Mouse (Mus musculus) midbrain, postnatal 0 days (tissue): ENCODE data around the gene Slc24a5. TPM values are rescaled to one million over a fixed set of nuclear protein-coding genes. Genes with fewer than 3 reads are reported as not detected.
A peak's percentile ranks its signal among the peaks of the same experiment; 100 is the strongest.

Experiments used
- ATAC-seq: fragments of 200-750 bp; cut with Nextera tagmentation; 2 replicates; pipeline ENCODE4 v1.8.0; 2017; ENCODE audit warnings: moderate number of reproducible peaks, mild to moderate bottlenecking, moderate TSS enrichment, moderate library complexity; ENCODE audit not compliant: low FRiP score
- DNase-seq: peaks from one replicate; pipeline ENCODE4 v3.0.0-alpha.2; 2015; ENCODE audit warnings: low spot score
- H3K27ac ChIP-seq: fragments of 300-500 bp; sonication (generic); 2 replicates; pipeline ENCODE4 v1.5.1; 2014; ENCODE audit warnings: low read depth, mild to moderate bottlenecking, low read length, mixed read lengths
- H3K27me3 ChIP-seq: fragments of 300-500 bp; sonication (generic); 2 replicates; pipeline ENCODE4 v1.6.1; 2014; ENCODE audit warnings: low read length, control low read depth, mixed read lengths; ENCODE audit not compliant: insufficient read depth
- H3K36me3 ChIP-seq: fragments of 300-500 bp; sonication (generic); 2 replicates; pipeline ENCODE4 v1.6.1; 2014; ENCODE audit warnings: low read length, control low read depth, mixed read lengths; ENCODE audit not compliant: insufficient read depth
- H3K4me1 ChIP-seq: fragments of 300-500 bp; sonication (generic); 2 replicates; pipeline ENCODE4 v1.6.1; 2014; ENCODE audit warnings: mild to moderate bottlenecking, control low read depth, antibody characterized with exemption, low read length, mixed read lengths; ENCODE audit not compliant: insufficient read depth
- H3K4me2 ChIP-seq: fragments of 300-500 bp; sonication (generic); 2 replicates; pipeline ENCODE4 v1.6.1; 2014; ENCODE audit warnings: low read depth, mild to moderate bottlenecking, low read length, mixed read lengths; ENCODE audit not compliant: poor library complexity, severe bottlenecking
- H3K4me3 ChIP-seq: fragments of 300-500 bp; sonication (generic); 2 replicates; pipeline ENCODE4 v1.5.1; 2014; ENCODE audit warnings: low read depth, mild to moderate bottlenecking, low read length, moderate library complexity
- H3K9ac ChIP-seq: fragments of 300-500 bp; sonication (generic); replicated peaks from 2 replicates; pipeline ENCODE4 v1.6.1; 2014; ENCODE audit warnings: mild to moderate bottlenecking, low read length, moderate library complexity, mixed read lengths; ENCODE audit not compliant: poor library complexity, severe bottlenecking
- H3K9me3 ChIP-seq: fragments of 300-500 bp; sonication (generic); 2 replicates; pipeline ENCODE4 v1.6.1; 2016; ENCODE audit warnings: low read length, control low read depth
- CTCF ChIP-seq: IDR thresholded peaks from 2 replicates; pipeline ENCODE4 v1.5.1; 2016; ENCODE audit warnings: antibody characterized with exemption, mild to moderate bottlenecking
- WGBS: fragments of 180-500 bp; shearing (Covaris S2); extraction: QIAGEN DNeasy Blood & Tissue Kit; methylation state at CpG from one replicate; pipeline ENCODE4 v1.1.7; 2014; 5-methylcytosine and 5-hydroxymethylcytosine counted together
- polyA plus RNA-seq: library from polyadenylated mRNA; unstranded; fragments of >200 nt; fragmentation: Nextera tagmentation; extraction: Ambion mirVana; gene quantifications from 2 replicates; pipeline ENCODE4 v1.2.1, GENCODE M21; 2015
- total RNA-seq: library from RNA; depleted of rRNA; stranded (reverse); fragments of >200 nt; gene quantifications from 2 replicates; pipeline ENCODE4 v1.2.3, GENCODE M21; 2014

Gene Slc24a5
- total and polyA plus RNA-seq, 2 experiments from 2014 or later = 1.4 to 5.0 TPM

- no peaks in the 10 kb centered on the region for H3K27me3 ChIP-seq
- H3K27ac ChIP-seq = peak overlapping the region; percentile 63; the same call in 1 of the 2 replicates
- 0 out of 2 replicates have a peak, but pooled peaks cover 3% of the 10 kb centered on the region for H3K4me1 ChIP-seq
- ATAC-seq (peak; percentile 64), DNase-seq (peak; percentile 73)
- no peak for TF ChIP-seq CTCF
- H3K9ac ChIP-seq = no peak overlapping the region
- H3K4me2 ChIP-seq = no peak overlapping the region
- no peaks in the 10 kb centered on the region for H3K36me3 ChIP-seq
- no peak overlapping the region for H3K4me3 ChIP-seq
- no peaks in the 10 kb centered on the region for H3K9me3 ChIP-seq
- WGBS = 63% methylated on average over 17 of the region's 17 CpGs
Observed at GRCm38 (mm10) chr2:125032258-125032973, 35.5 kb upstream of the Slc24a5 start.

DNA sequence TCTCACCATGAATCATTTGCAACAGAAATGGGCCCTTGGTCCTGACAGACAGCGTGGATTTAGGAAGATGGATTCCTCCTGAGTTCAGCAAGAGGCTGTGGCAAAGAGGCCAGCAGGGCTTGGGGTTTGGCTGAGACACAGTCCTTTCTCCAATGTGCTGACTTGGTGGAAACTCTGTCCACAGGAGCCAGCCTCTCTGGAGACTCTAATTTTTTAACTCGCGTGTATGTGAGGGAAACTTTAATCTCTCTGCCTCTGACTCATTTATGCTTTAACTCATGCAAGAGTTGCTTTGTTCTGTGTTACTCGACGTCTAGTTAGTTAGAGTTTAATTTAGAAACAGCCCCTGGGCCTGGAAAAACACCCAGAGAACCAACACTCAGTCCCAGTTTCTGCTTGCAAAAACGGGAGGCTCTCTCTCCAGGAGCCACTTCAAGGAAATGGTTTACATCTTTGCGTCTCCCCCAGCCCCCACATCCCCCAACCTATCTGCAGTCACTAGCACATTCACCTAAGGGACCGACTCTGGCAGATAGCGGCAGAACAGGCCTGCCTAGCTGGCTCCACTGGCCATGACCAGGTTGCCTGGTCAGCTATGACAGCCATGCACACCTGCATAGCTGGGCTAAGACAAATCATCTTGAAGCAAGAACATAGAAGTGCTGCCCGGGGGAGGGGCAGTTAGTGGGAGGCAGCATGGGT is 34.7 kb upstream of the Slc24a5 start:
- no peak for DNase-seq
- H3K9me3 ChIP-seq = no peaks in the 10 kb centered on the region
- no peaks in the 10 kb centered on the region for H3K36me3 ChIP-seq
- no peak overlapping the region for H3K9ac ChIP-seq
- no peak overlapping the region for H3K4me2 ChIP-seq
- H3K27me3 ChIP-seq = no peaks in the 10 kb centered on the region
- 63% methylated on average over 10 of the region's 10 CpGs for WGBS
- no peak overlapping the region for H3K4me3 ChIP-seq
- no peak for TF ChIP-seq CTCF
- no peak overlapping the region for H3K27ac ChIP-seq
- no peak for ATAC-seq
- 0 out of 2 replicates have a peak, but pooled peaks cover 3% of the 10 kb centered on the region for H3K4me1 ChIP-seq

DNA sequence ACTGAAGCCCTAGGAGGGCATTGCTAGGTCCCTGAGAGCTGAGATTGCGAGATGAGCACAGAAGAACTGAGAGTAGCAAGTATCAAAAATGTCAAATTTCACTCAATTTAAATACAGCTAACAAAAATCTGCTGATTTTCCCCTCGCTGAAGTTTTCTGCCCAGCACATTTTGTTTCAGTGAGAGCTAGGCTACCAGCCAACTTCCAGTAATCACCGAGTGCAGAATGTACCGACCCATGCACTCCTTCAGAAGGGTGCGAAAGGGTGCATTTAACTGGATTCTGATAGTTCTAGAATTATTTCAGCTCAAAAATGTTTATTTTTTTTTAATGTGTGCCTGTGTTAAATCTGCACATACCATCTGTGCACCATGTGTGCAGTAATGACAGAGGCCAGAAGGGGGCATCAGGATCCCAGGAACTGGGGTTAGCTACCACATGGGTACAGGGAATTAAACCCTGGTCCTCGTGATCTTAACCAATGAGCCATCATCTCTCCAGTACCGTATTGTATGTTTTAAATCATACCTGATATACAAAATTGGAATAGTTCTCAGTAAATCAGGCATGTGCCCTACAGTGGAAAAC is 12.5 kb upstream of the Slc24a5 start:
- Histone ChIP-seq H3K9me3 (no peaks in the 10 kb centered on the region), H3K27me3 (no peaks in the 10 kb centered on the region), H3K27ac (no peak overlapping the region), H3K4me2 (no peak overlapping the region), H3K4me3 (no peak overlapping the region), H3K36me3 (no peaks in the 10 kb centered on the region), H3K9ac (no peak overlapping the region), H3K4me1 (no peaks in the 10 kb centered on the region)
- 91% methylated on average over 7 of the region's 7 CpGs for WGBS
- DNase-seq (no peak), ATAC-seq (no peak)
- TF ChIP-seq CTCF = peak; percentile 33

DNA sequence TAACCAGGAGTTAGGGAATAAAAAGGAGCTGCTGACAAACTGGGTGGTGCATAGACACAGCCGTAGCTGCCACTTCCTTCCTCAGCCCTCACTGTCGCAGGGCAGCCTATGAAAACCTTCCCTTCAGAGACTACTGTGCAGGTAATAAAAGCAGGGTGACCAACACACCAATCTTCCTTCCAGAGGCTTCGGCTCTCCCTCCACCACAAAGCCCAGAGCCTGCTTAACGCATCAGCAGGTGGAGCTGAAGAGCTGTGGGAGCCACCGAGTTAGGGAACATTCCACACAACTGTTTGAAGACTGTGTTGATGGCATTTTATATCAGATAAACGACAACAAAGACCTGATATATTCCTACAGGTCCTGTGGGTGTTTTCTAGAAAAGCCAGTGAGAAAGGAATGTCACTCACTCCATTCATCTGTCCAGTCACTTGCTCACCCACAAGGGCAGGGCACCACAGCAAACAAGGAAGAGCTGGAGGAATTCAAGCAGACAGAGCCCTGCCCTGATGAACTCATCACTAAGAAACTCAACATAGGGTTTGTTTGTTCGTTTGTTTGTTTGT is 10.6 kb upstream of the Slc24a5 start:
- peak; percentile 57 for DNase-seq
- H3K9me3 ChIP-seq = no peaks in the 10 kb centered on the region
- H3K9ac ChIP-seq = no peak overlapping the region
- H3K36me3 ChIP-seq = no peaks in the 10 kb centered on the region
- H3K4me3 ChIP-seq = no peak overlapping the region
- no peak overlapping the region for H3K4me2 ChIP-seq
- no peaks in the 10 kb centered on the region for H3K27me3 ChIP-seq
- no peaks in the 10 kb centered on the region for H3K4me1 ChIP-seq
- H3K27ac ChIP-seq = no peak overlapping the region
- TF ChIP-seq CTCF = peak; percentile 78
- WGBS = 36% methylated on average over 7 of the region's 7 CpGs
- ATAC-seq = no peak

GRCm38 (mm10) chr2:125061451-125061850 is 6.5 kb upstream of the Slc24a5 start:
- Histone ChIP-seq H3K27ac (no peak overlapping the region), H3K9me3 (no peaks in the 10 kb centered on the region), H3K4me1 (no peaks in the 10 kb centered on the region), H3K27me3 (no peaks in the 10 kb centered on the region), H3K36me3 (no peaks in the 10 kb centered on the region), H3K9ac (no peak overlapping the region), H3K4me2 (no peak overlapping the region), H3K4me3 (no peak overlapping the region)
- 88% methylated on average over 7 of the region's 7 CpGs for WGBS
- no peak for TF ChIP-seq CTCF
- ATAC-seq = no peak
- DNase-seq = no peak

- H3K36me3 ChIP-seq = no peaks in the 10 kb centered on the region
- no peaks in the 10 kb centered on the region for H3K9me3 ChIP-seq
- no peaks in the 10 kb centered on the region for H3K27me3 ChIP-seq
- DNase-seq = no peak
- TF ChIP-seq CTCF = no peak
- 38% methylated on average over 4 of the region's 4 CpGs for WGBS
- no peak overlapping the region for H3K4me2 ChIP-seq
- H3K4me1 ChIP-seq = no peaks in the 10 kb centered on the region
- H3K4me3 ChIP-seq = no peak overlapping the region
- H3K27ac ChIP-seq = no peak overlapping the region
- no peak for ATAC-seq
- H3K9ac ChIP-seq = no peak overlapping the region
Observed at GRCm38 (mm10) chr2:125062944-125063343, 5.0 kb upstream of the Slc24a5 start.
